Mouse (Mus musculus) left cerebral cortex, adult 9 months (tissue): ENCODE measurements around the gene Taf8.

Experiments
- DNase-seq, 2 experiments: peaks; one replicate each; pipeline ENCODE4 v3.0.0; 2022; ENCODE audit warnings: low spot score in 2 of 2

The Taf8 gene

GRCm38 (mm10) chr17:47484241-47484921 lies 17.7 kb downstream of the Taf8 start:
- no peak for DNase-seq

- DNase-seq: peak in 1 of 2 experiments; percentile 32
Measured at GRCm38 (mm10) chr17:47482401-47482800, 19.7 kb downstream of the Taf8 start.

DNA sequence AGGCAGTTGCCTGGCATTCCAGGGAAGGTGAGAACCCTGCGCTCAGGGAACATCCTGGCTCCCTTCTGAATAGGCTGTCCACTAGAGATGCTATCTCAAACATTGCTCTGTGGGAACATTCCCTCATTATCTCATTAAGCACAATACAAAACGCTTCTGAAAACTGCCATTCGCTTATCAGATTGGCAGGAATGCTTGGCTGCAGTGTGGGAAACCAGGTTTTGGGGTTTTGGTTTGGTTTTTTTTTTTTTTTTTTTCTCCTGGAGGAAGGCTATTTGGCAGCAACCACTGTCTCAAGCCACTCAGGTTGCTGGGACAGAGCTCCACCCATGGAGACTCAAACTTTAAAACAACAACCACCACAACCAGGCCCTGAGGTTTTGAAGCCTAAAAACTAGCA lies 22.2 kb downstream of the Taf8 start:
- no peak for DNase-seq

GRCm38 (mm10) chr17:47475714-47476113 lies 26.4 kb downstream of the Taf8 start:
- DNase-seq: no peak

DNA sequence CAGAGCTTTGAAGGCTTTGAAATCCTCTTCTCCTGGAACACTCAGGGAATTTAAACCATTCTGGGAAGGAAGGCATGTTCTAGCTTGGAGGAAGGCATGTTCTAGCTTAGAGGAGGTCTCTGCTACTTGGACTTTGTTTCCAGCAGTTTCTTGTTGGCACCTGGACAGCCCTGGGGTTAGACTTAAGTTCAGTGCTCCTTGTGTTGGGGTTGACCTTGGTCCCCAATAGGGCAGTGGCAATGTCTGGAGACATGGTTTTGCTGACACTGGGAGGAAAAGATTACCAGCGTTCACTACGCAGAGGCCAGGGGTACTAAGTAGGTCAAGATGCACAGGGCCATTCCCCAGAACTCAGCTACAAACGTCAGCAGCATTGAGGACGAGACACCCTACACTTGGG lies 26.9 kb downstream of the Taf8 start:
- no peak for DNase-seq

DNA sequence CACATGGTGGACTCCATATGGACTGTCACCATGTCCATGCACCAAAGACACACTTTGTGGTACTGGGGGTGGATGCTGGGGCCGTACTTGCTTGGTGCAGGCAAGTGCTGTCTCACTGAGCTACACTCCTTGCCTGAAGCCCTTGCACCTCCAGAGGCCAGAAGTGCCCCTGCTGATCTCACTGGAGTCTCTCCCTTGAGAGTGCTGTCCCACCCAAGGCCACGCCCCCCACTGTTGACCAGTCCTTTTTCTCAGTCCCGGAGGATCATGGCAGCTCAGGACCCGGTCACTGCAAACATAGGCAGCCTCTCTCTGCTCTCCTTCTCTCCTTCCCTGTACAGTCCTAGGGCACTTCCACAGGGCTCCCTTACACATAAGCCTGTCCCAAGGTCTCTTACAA lies 27.8 kb downstream of the Taf8 start:
- no peak for DNase-seq

DNA sequence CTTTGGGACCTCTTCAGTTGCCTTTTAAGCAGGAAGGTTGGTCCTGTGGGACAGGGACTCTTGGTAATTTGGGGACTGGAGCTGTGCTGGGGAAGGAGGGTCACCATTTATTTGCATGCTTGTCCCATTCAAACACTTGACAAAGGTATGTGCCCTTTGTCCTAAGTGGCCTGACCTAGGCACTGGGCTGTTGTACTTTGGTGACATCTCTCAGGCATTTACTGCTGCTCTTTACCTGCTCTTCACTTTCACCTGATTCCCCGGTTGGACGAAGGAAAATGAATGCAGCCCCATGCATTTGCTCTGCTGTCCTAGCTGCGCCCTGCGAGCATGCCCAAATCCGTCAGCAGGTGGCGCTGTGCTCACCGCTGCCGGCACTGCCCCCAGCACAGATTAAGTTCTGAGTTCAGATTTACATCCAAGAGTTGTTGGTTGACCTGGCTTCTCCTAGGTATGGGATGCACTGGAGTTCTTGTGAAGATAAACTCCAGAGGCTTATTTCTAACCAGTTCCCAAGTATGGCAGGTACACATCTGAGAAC lies 28.6 kb downstream of the Taf8 start:
- DNase-seq: peak in 1 of 2 experiments; percentile 15

- DNase-seq: no peak
Measured at GRCm38 (mm10) chr17:47472435-47473350, 29.4 kb downstream of the Taf8 start.

GRCm38 (mm10) chr17:47470686-47471085 lies 31.4 kb downstream of the Taf8 start:
- DNase-seq: no peak

DNA sequence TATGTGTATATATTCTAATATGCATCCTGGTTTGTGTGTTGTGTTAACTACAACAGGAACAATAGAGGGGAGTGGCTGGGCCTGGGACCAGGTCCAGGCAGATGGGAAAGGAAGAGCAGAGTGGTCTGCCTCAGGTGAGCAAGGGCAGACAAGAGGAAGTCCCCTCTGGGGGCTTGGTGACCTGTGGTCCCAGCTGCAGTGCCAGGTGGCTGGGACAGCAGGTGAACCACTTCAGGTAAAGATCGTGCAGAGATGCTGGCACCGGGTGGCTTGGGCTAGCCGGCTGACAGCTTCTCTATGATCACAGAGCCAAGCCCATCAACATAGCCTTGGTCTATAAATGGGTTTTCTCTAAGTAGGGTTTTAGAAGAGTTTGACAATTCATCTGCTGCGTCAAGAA lies 32.0 kb downstream of the Taf8 start:
- no peak for DNase-seq

DNA sequence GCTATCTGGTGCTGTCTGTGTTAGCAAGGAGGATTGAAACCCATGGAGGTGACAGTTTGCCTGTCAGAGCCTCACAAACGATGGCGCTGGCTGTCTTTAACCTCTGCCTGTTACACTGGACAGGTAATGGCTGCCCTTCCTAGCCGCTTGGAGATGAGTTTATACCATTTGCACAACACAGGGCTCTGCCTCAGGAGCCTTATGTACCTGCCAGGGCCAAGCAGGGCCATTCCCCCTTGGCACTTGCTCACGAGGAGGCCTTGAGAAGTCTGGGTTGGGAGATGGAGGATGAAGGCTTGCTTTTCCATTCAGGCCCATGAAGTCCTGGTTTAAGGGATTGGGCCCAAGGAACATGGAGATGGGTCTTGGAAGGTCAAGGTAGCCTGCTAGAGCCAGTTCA lies 32.5 kb downstream of the Taf8 start:
- DNase-seq: no peak

- no peak for DNase-seq
Measured at GRCm38 (mm10) chr17:47468466-47468865, 33.6 kb downstream of the Taf8 start.

GRCm38 (mm10) chr17:47468063-47468462 lies 34.0 kb downstream of the Taf8 start:
- DNase-seq: no peak

- DNase-seq: no peak
Measured at GRCm38 (mm10) chr17:47467659-47468058, 34.4 kb downstream of the Taf8 start.

DNA sequence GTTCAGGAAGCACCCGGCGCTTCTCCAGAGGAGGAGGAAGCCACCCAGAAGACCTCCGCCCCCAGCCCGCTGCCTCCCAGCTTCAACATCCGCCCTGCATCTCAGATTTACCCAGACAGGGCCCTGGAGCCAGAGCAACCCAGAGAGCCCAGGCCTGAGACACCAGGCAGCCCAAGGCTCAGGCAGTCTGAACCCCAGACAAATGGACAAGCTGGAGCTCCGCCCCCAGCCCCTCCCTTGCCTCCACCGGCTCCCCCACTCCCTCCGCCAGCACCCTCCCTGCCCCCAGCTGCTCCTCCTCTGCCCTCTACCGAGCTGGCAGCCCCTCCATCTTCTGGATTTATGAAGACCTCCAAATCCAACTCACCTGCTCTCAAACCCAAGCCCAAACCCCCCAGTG lies 35.8 kb downstream of the Taf8 start:
- no peak for DNase-seq

GRCm38 (mm10) chr17:47465016-47465415 lies 37.1 kb downstream of the Taf8 start:
- DNase-seq: no peak

DNA sequence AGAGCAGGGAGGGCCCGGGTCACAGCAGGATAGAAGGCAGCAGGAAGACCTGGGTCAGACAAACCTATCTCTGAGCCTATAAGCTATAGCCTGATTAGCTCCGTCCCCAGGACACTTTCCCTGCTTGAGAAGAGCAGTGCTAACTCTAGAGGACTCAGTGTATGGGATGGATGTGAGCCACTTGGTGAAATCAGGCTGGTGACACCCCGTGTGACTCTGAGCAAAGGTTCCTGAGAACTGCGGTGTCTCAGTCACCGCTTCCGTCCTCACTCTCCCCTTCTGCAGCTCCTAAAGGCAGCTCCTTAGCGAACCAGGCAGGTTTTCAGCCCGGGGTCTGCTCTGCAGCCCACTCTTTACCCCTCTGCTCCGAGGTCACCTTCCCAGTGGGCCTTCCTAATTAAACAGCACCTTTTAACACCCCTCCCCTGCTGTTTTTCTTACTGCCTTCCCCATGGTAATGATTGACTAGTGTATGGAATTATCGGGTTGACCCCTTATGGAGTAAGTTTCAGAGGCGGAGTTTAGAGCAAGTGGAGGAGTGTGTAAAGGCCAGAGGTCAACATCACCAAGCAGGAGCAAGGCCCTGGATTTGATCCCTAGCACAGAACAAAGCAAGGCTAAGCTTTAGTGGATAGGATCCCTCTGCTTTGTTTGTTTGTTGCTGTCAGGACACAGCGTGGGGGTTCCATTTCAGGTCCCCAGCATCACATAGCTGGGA lies 37.7 kb downstream of the Taf8 start:
- DNase-seq: no peak

GRCm38 (mm10) chr17:47462728-47463388 lies 39.2 kb downstream of the Taf8 start:
- DNase-seq: no peak

- DNase-seq: no peak
Measured at GRCm38 (mm10) chr17:47462209-47462608, 39.9 kb downstream of the Taf8 start.

GRCm38 (mm10) chr17:47461688-47462087 lies 40.4 kb downstream of the Taf8 start:
- no peak for DNase-seq

DNA sequence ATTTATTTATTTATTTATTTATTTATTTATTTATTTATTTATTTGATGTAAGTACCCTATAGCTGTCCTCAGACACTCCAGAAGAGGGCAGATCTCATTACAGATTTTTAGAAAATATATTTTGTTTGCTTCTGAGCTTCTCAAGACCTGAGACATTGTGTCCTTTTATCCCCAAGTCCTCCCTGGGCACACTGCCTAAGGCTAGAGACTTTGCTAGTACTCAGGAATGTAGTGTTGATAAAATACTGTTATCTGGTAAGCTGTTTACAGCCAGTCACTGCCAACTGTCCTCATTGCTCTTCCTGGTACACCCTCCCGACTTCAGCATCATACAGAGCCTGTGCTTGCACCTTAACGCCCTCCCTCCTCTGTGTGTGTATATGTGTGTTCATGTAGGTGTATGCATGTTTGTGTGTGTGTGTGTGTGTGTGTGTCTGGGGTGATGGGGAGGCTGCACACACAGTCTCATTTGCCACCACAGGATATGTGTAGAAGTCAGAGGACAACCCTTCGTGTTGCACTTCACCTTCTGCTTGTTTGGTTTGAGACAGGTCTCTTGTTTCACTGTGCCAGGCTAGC lies 42.7 kb downstream of the Taf8 start:
- DNase-seq: no peak
